Mouse (Mus musculus): ENCODE measurements around the gene Rab29. TPM values are rescaled to one million over a fixed set of nuclear protein-coding genes. Genes with fewer than 3 reads are reported as not detected.
A peak's percentile ranks its signal among the peaks of the same experiment; 100 is the strongest.

The Rab29 gene
- total and polyA plus RNA-seq, 3 experiments = 23.5 to 26.3 TPM; not detected in 1

GRCm38 (mm10) chr1:131865596-131865995 is 1.4 kb upstream of the Rab29 start (continued):
- TF ChIP-seq POLR2AphosphoS2 (IDR thresholded peaks at IDR 0.05; ENCODE audit: low read length) = no peak
- TF ChIP-seq USF2 (IDR thresholded peaks at IDR 0.05; ENCODE audit: borderline replicate concordance in 1 of 2, insufficient read depth in 1 of 2, low read depth in 1 of 2, low read length in 2 of 2) = no peak

- Histone ChIP-seq H3K9me3 (replicated peaks; ENCODE audit: insufficient read depth, low read length) (no peaks in the 10 kb centered on the region), H3K9ac (ENCODE audit: control insufficient read depth, low read depth, low read length, poor library complexity, severe bottlenecking) (peak overlapping the region; percentile 62), H3K36me3 (ENCODE audit: control insufficient read depth in 1 of 2, insufficient read depth in 2 of 2, low read length in 2 of 2) (peaks cover 0 to 8% of the 10 kb centered on the region in 2 experiments; a peak in 2 of 4 replicates), H3K27me3 (ENCODE audit: control insufficient read depth in 1 of 2, insufficient read depth in 2 of 2, low read length in 2 of 2) (peaks cover 0 to 1% of the 10 kb centered on the region in 2 experiments; a peak in 1 of 4 replicates), H3K79me2 (ENCODE audit: control insufficient read depth, insufficient read depth, low read length, poor library complexity) (peaks cover 9% of the 10 kb centered on the region), H3K27ac (ENCODE audit: control insufficient read depth, low read depth, low read length) (peak overlapping the region; percentile 80), H3K4me3 (ENCODE audit: control insufficient read depth in 1 of 2, insufficient read depth in 1 of 2, low read depth in 2 of 2, low read length in 2 of 2) (peak overlapping the region; percentile 18 to 97), H3K4me1 (ENCODE audit: control insufficient read depth in 1 of 2, insufficient read depth in 2 of 2, low read length in 2 of 2) (peaks cover 0 to 10% of the 10 kb centered on the region in 2 experiments; a peak in 3 of 4 replicates)
- TF ChIP-seq POLR2A (IDR thresholded peaks at IDR 0.05; ENCODE audit: control insufficient read depth in 1 of 2, insufficient read depth in 1 of 2, low read depth in 1 of 2, low read length in 2 of 2, poor library complexity in 1 of 2) (peak; percentile 30 to 85; a peak in 2 of 4 replicates), ZMIZ1 (IDR thresholded peaks at IDR 0.05; ENCODE audit: low read depth, low read length) (peak; percentile 100), TCF12 (IDR thresholded peaks at IDR 0.05; ENCODE audit: low read depth, low read length) (peak; percentile 26; the same call in 1 of the 2 replicates), TBP (IDR thresholded peaks at IDR 0.05; ENCODE audit: low read depth, low read length) (peak; percentile 99), HCFC1 (IDR thresholded peaks at IDR 0.05; ENCODE audit: low read depth, low read length) (no peak), POLR2AphosphoS5 (IDR thresholded peaks at IDR 0.05; ENCODE audit: borderline replicate concordance, low read depth, low read length) (peak; percentile 34; the same call in 1 of the 2 replicates), MEF2A (IDR thresholded peaks at IDR 0.05; ENCODE audit: extremely low read depth, insufficient replicate concordance, low read depth, low read length, poor library complexity, severe bottlenecking) (no peak), RCOR1 (IDR thresholded peaks at IDR 0.05; ENCODE audit: low read depth, low read length) (peak; percentile 65; the same call in 1 of the 2 replicates), ETS1 (IDR thresholded peaks at IDR 0.05; ENCODE audit: low read depth, low read length) (peak; percentile 89), POLR2AphosphoS2 (IDR thresholded peaks at IDR 0.05; ENCODE audit: low read length) (peak; percentile 97), RAD21 (IDR thresholded peaks at IDR 0.05; ENCODE audit: low read depth, low read length) (no peak), SIN3A (IDR thresholded peaks at IDR 0.05; ENCODE audit: low read length) (peak; percentile 59; the same call in 1 of the 2 replicates), NELFE (IDR thresholded peaks at IDR 0.05; ENCODE audit: low read depth, low read length) (peak; percentile 74), ELF1 (IDR thresholded peaks at IDR 0.05; ENCODE audit: low read depth, low read length) (peak; percentile 36; the same call in 1 of the 2 replicates), CHD2 (IDR thresholded peaks at IDR 0.05; ENCODE audit: low read length) (no peak), MXI1 (IDR thresholded peaks at IDR 0.05; ENCODE audit: low read depth, low read length) (peak; percentile 58)
- peak; percentile 83 for DNase-seq (ENCODE audit: low read depth, low spot score)
These were observed 572 bp upstream of the Rab29 start for GRCm38 (mm10) chr1:131866304-131866999.
